Mouse (Mus musculus): Measurements from ENCODE around the gene Thy1. TPM values are rescaled to one million over a fixed set of nuclear protein-coding genes. Genes with fewer than 3 reads are reported as not detected.

The Thy1 gene
- total RNA-seq, 2 experiments from 2014 or later: 16.2 to 18.8 TPM

GRCm38 (mm10) chr9:44082266-44082665, 39.1 kb downstream of the Thy1 start:
- DNase-seq: no peak

GRCm38 (mm10) chr9:44083392-44084121, 40.4 kb downstream of the Thy1 start:
- DNase-seq: no peak

- DNase-seq: no peak
Measured at GRCm38 (mm10) chr9:44084236-44084635, 41.1 kb downstream of the Thy1 start.

GRCm38 (mm10) chr9:44084659-44085229, 41.6 kb downstream of the Thy1 start:
- DNase-seq: peak; percentile 96

- DNase-seq: no peak
Measured at GRCm38 (mm10) chr9:44085276-44085675, 42.1 kb downstream of the Thy1 start.

GRCm38 (mm10) chr9:44085741-44086665, 42.8 kb downstream of the Thy1 start:
- DNase-seq: peak; percentile 72

- no peak for DNase-seq
Measured at GRCm38 (mm10) chr9:44086960-44087359, 43.8 kb downstream of the Thy1 start.

GRCm38 (mm10) chr9:44087761-44088455, 44.7 kb downstream of the Thy1 start:
- DNase-seq: peak; percentile 71

GRCm38 (mm10) chr9:44088877-44089608, 45.9 kb downstream of the Thy1 start:
- DNase-seq: no peak

GRCm38 (mm10) chr9:44093612-44094503, 50.7 kb downstream of the Thy1 start:
- DNase-seq: peak; percentile 93

- no peak for DNase-seq
Measured at GRCm38 (mm10) chr9:44094737-44095136, 51.6 kb downstream of the Thy1 start.

- DNase-seq: no peak
Measured at GRCm38 (mm10) chr9:44095781-44096180, 52.6 kb downstream of the Thy1 start.

GRCm38 (mm10) chr9:44096536-44096935, 53.4 kb downstream of the Thy1 start:
- peak; percentile 57 for DNase-seq

Other genes starting within 250 kb of the Thy1 start
- 10 to 100 TPM; 72.6 to 79.0 TPM for gene Usp2, start 23.6 kb downstream of the Thy1 start, total RNA-seq (2021)
- not detected for gene Mfrp, start 58.3 kb downstream of the Thy1 start, total RNA-seq (2021)
- 1 to 10 TPM; 8.5 to 9.7 TPM for gene C1qtnf5, start 63.9 kb downstream of the Thy1 start, total RNA-seq (2021)
- not detected for gene Gm49380, start 70.1 kb downstream of the Thy1 start, total RNA-seq (2021)
- 10 to 100 TPM; 22.3 to 24.7 TPM for gene Rnf26, start 70.1 kb downstream of the Thy1 start, total RNA-seq (2021)
- gene Mcam, start 91.1 kb downstream of the Thy1 start, total RNA-seq (2021): 100 to 1,000 TPM; 204 to 213 TPM
- 10 to 100 TPM; 28.5 to 28.8 TPM for gene Cbl, start 190.7 kb downstream of the Thy1 start, total RNA-seq (2021)
- not detected for gene Ccdc153, start 197.3 kb downstream of the Thy1 start, total RNA-seq (2021)
- 1 to 10 TPM in 1 of 2 experiments, under 1 TPM in 1; 0.92 to 1.0 TPM for gene Pdzd3, start 208.1 kb downstream of the Thy1 start, total RNA-seq (2021)
- gene Nlrx1, start 225.2 kb downstream of the Thy1 start, total RNA-seq (2021): 10 to 100 TPM; 13.8 to 15.3 TPM
- gene Abcg4, start 245.2 kb downstream of the Thy1 start, total RNA-seq (2021): 1 to 10 TPM; 1.2 to 1.5 TPM

All from heart, postnatal 4 days (tissue).